Mouse (Mus musculus): ENCODE measurements at regions not wholly inside any gene's neighbourhood (a gene's known extent, or its start where the extent isn't known, plus 50 kb on each side); places are given as distances from the start of the nearest gene placed in this dataset.

GRCm38 (mm10) chr14:111008172-111008571 is 253.2 kb upstream of the Slitrk6 start:
- 32% methylated on average over 5 of the region's 5 CpGs for WGBS
- no peak overlapping the region for H3K4me2 ChIP-seq (replicated peaks)
- ATAC-seq: peak; percentile 66; the same call in 1 of the 2 replicates
- H3K4me1 ChIP-seq (replicated peaks): no peaks in the 10 kb centered on the region
- no peak overlapping the region for H3K4me3 ChIP-seq (replicated peaks)
- H3K9ac ChIP-seq (replicated peaks): no peak overlapping the region
- H3K27ac ChIP-seq: no peak overlapping the region
- no peaks in the 10 kb centered on the region for H3K36me3 ChIP-seq
- H3K27me3 ChIP-seq: no peaks in the 10 kb centered on the region
- H3K9me3 ChIP-seq: no peaks in the 10 kb centered on the region

Measured in midbrain, embryonic 13.5 days (tissue).